Mouse (Mus musculus) kidney, adult 8-10 months (tissue): ENCODE measurements around the gene Gm43518.

ENCODE experiments used
- DNase-seq, 2 experiments: peaks; one replicate each; pipeline ENCODE4 v3.0.0; 2022

Gm43518 gene

GRCm38 (mm10) chr5:123979221-123979979 lies 52.2 kb downstream of the Gm43518 start:
- no peak for DNase-seq

- no peak for DNase-seq
Measured at GRCm38 (mm10) chr5:123979980-123980369, 52.8 kb downstream of the Gm43518 start.

- no peak for DNase-seq
Measured at GRCm38 (mm10) chr5:123980521-123981249, 53.5 kb downstream of the Gm43518 start.

DNA sequence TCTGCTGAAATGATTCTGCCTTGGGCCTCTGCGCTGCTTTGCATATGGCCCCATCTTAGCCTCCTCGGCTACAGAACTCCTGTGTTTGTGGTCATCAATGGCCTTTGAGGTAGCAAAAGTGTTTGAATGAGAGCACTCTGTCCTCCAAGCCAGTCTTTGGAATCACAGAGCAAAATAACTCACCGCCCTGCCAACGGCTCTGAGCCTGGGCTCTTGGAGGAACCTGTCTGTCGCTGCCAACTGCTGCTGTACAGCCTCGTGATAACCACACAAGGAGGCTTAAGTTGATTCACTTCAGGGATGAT lies 54.0 kb downstream of the Gm43518 start:
- DNase-seq: no peak

DNA sequence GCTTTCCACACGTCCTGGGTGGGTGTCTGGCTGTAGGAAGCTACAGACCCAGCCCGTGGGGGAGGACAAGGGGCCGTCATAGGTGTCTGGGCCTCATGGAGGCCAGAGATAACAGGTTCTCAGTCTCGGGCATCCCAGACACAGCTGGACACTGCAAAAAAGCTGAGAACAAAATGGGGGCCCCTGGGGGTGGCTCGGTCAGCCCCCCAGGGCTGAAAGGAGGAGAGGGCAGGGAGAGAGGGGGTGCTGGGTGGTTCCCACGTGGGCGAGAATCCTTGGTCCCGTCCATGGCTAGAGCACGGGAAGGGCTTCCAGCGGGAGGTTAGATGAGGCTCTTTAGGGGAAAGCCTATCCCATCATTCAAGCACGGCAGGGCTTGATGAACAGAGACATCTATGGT lies 55.6 kb downstream of the Gm43518 start:
- DNase-seq: no peak

GRCm38 (mm10) chr5:123985434-123985833 lies 58.2 kb downstream of the Gm43518 start:
- DNase-seq: no peak

GRCm38 (mm10) chr5:123986925-123987324 lies 59.7 kb downstream of the Gm43518 start:
- no peak for DNase-seq

DNA sequence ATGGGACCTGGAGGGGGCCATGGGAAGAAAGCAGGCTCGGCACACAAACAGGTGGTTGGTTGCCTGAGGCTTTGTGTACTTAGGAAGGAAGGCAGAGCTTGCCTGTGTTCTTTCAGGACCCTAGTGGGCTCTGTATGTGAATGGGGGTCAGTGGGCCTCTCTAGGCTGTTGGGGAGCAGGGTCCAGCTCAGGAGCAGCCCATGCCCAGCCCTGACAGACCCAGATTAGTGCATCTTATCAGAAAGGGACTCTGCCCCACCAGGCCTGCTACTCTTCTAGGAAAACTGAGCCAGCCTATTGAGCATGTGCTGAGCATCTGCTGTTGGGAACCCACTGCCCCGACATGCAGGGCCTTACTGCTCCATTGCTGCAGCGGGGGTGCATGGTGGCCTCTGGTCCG lies 60.3 kb downstream of the Gm43518 start:
- no peak for DNase-seq
